Mouse (Mus musculus): Measurements from ENCODE around the gene Slc44a1. TPM values are rescaled to one million over a fixed set of nuclear protein-coding genes. Genes with fewer than 3 reads are reported as not detected.

Gene Slc44a1
- 22.3 and 61.3 TPM in 2 replicates for polyA plus RNA-seq (2012; rRNA removed; ENCODE audit: low replicate concordance)

GRCm38 (mm10) chr4:53440010-53440815 lies at the start of gene Slc44a1:
Gene Slc44a1 (plus strand): TSS chr4:53440413.

GRCm38 (mm10) chr4:53631316-53632010 lies 191.2 kb downstream of the Slc44a1 start, which contains the start of gene Fsd1l:
Gene Fsd1l (plus strand): TSS chr4:53631471.

Other genes starting within 250 kb of the Slc44a1 start
- 0.14 and 1.3 TPM in 2 replicates for gene Fsd1l, start 191.1 kb downstream of the Slc44a1 start, polyA plus RNA-seq (2012; rRNA removed; ENCODE audit: low replicate concordance)

All from mammary gland, adult 2 months (tissue).